Mouse (Mus musculus) heart, adult 8-10 months (tissue): ENCODE data around the gene Smtnl1. TPM values are rescaled to one million over a fixed set of nuclear protein-coding genes. Genes with fewer than 3 reads are reported as not detected.

Experiments used
- DNase-seq: peaks from one replicate; pipeline ENCODE4 v3.0.0; 2022; ENCODE audit warnings: low spot score
- total RNA-seq, 4 experiments: library from RNA; stranded (reverse); gene quantifications; 2 replicates each; pipeline ENCODE4 v1.2.4; 2022

Smtnl1 gene
- under 1 TPM in 2 of 4 experiments, not detected in 2; 0.14 to 0.16 TPM for total RNA-seq

DNA sequence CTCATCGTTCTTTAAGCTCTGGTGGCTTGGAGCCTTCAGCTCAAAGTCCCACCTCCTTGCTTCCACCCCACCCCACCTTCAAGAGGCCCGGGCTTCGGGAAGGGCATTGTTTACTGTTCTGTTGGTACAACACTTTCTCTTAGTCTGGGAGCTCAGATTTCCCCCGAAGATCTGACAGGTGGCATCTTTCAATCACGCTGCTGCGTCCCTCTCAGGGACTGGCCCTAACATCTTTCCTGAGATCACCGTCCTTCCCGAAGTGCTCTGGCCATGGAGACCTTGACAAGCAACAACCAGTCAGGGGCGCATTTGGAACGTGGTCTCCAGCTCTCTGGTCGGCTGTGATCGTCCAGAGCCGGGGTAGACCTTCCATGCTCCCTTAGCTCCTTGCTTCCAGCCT, at the start of gene Smtnl1:
Gene Smtnl1 (minus strand): TSS at position 101 of the 400 bp plus-strand sequence.
- no peak for DNase-seq

GRCm38 (mm10) chr2:84870623-84871160, 48.2 kb upstream of the Smtnl1 start:
- no peak for DNase-seq

- no peak for DNase-seq
These were observed 46.5 kb upstream of the Smtnl1 start for GRCm38 (mm10) chr2:84868977-84869376.

GRCm38 (mm10) chr2:84868521-84868943, 46.1 kb upstream of the Smtnl1 start:
- peak; percentile 60 for DNase-seq

GRCm38 (mm10) chr2:84865616-84866571, 43.4 kb upstream of the Smtnl1 start:
- DNase-seq: peak; percentile 48

DNA sequence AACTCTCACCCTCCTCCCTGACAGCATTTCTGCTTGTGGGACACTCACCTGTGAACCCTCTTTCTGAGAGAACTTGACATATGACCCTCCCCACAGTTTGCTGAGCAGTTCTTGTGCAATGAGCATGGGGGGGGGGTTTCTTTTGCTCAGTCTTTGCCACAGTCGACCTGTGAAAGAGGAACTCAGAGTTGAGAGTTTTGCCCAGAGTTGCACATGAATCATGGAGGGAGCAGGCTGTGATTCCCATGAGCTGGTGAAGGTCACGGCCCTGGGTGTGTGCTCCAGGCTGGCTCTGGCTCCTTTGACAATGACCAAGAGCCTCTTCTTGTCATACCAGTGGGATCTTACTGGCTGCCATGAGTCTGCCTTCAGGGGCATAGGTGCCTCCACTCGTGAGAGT, 39.8 kb upstream of the Smtnl1 start:
- no peak for DNase-seq

- DNase-seq: no peak
These were observed 39.0 kb upstream of the Smtnl1 start for GRCm38 (mm10) chr2:84861430-84861829.

GRCm38 (mm10) chr2:84859991-84860780, 37.7 kb upstream of the Smtnl1 start:
- no peak for DNase-seq

DNA sequence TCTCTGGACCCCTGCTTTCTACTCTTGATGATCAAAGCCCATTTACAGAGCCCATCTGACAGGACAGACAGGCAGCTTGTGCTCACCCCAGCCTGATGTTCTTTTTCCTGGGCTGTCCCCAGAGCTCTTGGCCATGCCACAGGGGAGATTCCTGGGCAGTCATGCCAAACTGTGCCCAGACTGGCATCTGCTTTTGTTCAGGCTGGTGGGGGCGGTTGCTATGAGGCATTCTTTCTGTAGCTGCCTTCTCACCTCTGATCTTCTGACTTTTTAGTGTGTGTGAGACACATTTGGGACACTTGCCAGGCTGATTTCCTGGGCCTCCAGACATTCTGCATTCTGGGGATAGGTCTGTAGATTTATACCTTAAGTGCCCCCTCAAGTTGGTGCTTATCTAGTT, 36.1 kb upstream of the Smtnl1 start:
- DNase-seq: no peak

DNA sequence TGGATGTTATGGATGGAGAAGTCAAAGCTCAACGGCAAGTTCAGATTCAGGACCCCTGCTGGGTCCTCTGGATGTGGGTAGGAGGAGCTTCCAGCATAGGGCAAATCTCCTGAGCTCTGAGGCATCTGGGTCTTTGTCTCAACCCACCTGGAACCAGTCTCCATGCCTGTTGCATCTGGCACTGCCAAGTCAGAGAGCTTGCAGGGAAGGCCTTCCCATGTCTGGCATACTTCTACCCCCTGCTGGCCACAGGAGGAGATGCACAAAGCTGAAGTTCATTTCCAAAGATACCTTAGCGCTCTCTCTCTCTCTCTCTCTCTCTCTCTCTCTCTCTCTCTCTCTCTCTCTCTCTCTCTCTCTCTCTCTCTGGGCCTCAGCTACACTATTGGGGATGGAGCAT, 33.3 kb upstream of the Smtnl1 start:
- peak; percentile 41 for DNase-seq

GRCm38 (mm10) chr2:84851130-84852040, 28.9 kb upstream of the Smtnl1 start:
- peak; percentile 72 for DNase-seq

- DNase-seq: no peak
These were observed 28.1 kb upstream of the Smtnl1 start for GRCm38 (mm10) chr2:84850407-84851129.

DNA sequence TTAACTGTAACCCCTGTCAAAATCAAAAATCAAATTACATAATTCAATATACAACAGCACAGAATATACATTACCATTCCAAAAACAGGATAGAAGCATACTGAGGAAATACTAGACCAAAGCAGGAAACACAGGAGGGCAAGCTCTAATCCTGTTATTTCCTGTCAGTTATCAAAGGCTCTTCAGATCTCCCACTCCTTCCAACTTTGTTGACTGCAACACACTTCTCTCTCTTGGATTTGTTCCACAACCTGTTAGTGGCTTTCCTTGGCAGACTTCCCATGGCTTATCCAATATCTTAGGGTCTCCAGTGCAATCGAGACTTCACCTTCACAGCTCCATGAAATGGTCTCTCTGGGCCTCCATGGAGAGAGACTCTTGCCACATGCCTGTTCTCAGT, 22.8 kb upstream of the Smtnl1 start:
- DNase-seq: no peak

GRCm38 (mm10) chr2:84843654-84844053, 21.2 kb upstream of the Smtnl1 start:
- DNase-seq: no peak

GRCm38 (mm10) chr2:84841905-84842304, 19.5 kb upstream of the Smtnl1 start:
- DNase-seq: no peak

GRCm38 (mm10) chr2:84840748-84841563, 18.5 kb upstream of the Smtnl1 start:
- DNase-seq: no peak

DNA sequence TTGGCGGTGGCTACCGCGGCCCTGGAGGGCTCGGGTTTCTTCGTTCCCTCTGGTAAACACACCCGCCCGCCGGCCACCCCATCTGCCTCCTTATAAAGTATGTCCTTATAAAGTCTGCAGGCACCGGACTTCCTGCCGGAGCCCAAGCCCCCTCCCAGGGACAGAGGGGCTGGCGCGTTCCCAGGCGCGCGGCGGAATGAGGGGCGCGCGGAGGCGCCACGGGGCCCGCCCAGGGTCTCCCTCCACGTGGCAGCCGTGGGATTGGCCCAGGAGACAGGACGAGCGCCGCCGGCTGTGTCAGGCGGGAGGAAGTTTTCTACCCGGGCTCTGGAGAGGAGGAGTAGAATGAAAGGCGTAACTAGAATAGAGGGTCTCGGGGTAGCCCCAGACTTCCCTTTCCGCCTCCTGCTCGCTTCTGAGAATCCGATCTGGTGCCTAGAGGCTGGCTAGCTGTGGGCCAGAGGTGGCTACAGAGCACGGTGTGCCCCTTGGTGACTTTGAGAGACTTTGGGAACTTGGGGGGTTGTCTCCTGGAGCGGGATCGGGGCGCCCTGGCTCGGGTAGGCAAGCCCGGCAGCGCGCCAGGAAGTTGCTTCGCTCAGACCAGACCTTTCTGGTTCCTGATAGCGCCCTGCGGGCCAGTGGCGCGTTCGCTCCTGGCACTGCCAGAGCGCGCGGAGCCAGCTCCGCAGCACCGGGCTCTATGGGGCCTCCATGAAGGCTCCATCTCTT, 17.7 kb upstream of the Smtnl1 start:
- peak; percentile 41 for DNase-seq
